Mouse (Mus musculus): ENCODE results near the gene Gfod2.

The Gfod2 gene

DNA sequence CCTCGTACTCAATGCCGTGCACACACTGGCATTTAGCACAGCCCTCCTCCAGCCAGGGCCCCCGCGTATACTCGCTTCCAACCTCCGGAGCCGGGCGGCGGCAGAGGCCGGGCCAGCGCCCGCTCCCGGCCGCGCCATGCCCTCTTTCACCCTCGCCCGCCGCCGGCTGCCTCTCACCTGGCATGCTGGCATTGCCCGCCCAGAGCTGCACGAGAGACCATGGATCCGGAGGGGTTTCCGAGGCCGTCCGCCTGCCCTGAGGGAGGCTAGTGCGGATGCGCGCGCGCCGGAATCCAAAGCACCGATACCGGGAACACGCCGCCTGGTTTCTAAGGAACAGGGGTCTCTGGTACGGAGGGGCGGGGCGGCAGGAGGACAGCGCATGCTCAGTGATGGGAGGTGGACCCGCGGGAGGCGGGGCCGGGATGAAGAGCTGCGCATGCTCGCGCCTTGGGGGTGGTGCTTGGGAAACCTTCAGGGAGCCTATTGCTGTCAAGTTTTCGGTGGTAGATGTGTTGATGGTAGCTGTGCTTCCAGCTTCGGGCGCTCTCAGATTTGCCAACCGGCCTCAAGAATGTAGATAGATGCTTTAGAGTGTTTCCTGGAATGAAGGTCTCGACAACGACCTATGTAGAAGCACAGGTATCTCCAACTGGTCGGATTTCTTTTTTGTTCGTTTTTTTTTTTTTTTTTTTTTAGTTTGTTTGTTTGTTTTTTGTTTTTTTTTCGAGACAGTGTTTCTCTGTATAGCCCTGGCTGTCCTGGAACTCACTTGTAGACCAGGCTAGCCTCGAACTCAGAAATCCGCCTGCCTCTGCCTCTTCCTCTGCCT lies at the start of gene Gfod2:
Gfod2 (minus strand) TSS at position 388 of the 832 bp plus-strand sequence.
- in situ Hi-C loops (cut with MboI; ENCODE audit: unreplicated experiment in 2 of 2), result no loop called here

DNA sequence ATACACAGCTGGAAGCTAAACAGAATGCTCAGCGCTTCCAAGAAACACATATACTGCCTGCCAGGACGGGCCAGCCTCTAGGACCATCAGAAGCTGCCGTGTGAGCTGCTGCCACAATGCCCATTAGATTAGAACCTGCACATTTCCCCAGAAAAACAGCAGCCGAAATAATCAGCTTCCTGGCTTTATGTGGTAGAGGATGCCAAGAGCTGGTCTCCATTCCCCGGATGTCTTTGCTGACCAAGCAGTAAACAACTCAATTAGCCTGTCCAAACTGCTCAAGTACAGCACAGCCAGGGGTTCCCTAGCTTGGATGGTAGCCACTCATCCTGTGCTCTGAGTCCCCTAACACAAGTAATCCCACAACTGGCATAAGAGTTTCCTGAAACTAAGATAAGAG lies 49.3 kb upstream of the Gfod2 start:
- in situ Hi-C loops (cut with MboI; ENCODE audit: unreplicated experiment in 2 of 2), result no loop called here

DNA sequence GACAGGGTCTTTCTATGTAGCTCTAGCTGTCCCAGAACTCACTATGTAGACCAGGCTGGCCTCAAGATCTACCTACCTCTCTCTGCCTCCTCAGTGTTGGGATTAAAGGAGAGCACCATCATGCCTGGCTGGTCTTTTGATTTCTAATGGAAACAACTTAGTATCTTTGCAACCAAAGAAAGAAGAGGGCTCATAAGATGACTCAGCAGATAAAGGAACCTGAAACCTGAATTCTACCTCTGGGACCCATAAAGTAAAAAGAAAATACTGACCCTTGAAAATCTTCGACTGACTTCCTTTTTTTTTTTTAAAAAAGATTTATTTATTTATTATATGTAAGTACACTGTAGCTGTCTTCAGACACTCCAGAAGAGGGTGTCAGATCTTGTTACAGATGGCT lies 47.5 kb upstream of the Gfod2 start:
- in situ Hi-C loops (cut with MboI; ENCODE audit: unreplicated experiment in 2 of 2), result no loop called here

DNA sequence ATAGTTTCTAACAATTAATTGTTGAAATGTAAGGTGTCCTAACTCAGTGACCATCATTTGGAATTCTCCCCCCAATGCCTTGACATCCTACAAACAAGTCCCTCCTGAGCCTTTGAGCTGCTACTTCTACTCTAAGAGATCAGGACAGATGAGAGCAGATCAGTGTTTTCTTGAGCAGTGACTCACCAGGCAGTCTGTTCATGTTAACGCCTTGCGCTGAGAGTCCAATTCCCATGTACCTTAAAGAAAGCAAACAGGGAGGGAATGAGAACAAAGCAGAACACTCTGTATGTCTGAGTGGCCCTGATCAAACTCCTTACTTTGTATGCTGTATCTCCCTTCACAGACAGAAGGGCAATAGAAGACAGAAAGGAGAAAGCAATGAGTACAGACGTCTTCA lies 46.9 kb upstream of the Gfod2 start:
- in situ Hi-C loops (cut with MboI; ENCODE audit: unreplicated experiment in 2 of 2), result no loop called here

DNA sequence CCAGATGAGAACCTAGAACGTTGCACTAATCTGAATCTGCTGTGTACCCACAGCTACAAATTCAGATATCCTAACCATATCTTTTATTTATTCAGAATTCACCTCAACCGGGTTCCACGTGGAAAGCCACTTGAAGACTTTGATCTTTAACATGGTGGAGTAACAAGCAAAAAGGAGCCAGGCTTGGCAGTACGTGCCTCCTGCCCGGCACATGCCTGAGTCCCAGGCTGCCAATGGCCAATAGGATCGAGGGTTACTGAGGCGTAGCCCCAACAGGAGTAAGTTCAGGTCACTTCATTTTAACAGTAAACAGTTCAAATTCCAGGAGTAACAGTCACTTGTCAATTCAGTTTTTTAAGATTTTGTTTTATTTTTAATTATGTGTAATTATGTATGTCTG lies 46.3 kb upstream of the Gfod2 start:
- in situ Hi-C loops (cut with MboI; ENCODE audit: unreplicated experiment in 2 of 2), result no loop called here

DNA sequence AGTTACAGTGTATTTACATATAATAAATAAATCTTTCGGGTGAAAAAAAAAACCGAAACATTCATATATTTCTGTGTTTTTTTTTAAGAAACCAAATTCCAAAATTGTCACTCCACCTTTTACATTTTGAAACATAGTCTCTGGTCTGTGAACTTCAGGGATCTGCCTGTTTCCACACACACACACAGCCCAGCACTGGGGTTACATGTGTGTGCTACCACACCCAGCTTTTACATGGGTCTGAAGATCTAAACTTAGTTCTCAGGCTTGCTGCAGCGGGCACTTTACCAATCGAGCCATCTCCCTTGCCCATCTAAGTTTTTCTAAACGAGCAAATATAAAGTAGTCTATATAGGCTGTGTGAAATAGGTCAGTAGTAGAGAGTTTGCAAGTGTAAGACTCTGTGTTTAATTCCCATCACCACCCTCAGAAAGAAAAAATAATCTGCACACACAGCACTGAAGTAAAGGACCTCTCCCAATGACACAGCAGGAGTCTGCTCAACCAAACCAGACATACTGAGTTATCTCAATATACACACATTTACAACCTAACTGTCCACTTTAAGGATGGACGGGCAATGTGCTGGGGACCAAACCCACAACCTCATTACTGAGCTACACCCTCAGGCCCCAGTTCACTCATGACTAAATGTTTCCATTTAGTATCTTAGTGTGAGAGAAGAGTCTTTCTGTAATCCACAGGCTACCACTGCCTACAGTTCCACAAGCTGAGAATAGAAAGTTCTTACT lies 42.9 kb upstream of the Gfod2 start:
- in situ Hi-C loops (cut with MboI; ENCODE audit: unreplicated experiment in 2 of 2), result no loop called here

DNA sequence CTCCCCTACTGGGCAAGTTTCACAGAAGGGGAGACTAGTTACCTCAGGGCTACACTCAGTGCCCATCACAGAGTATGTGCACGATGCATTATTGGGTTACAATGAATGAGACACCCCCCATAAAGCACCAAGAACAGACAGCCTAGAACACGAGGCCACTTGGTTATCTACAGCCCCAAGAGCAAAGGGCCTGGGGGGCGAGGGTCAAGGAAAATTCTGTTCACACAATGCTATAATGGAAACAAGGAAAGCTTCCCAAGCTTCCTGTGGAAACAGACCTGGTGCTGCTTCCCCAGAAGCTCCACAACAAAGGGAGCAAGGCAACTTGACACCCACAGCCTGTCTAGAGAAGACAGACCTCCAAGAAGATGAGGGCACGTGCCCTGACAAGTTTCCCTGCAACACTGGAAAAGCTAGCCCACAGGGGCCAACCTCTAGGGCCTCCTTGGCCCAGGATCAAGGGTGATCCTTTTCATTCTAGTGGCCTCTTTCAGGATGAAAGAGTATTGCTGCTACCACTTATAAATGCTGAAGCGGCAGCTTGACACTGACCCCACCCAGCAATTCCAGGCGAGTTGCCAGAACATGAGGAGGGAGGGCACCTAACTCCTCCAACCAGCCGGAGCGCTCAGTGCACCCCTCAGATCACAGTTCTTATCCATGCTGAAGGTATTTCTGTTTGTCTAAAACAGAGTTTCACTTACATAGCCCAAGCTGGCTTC lies 40.8 kb upstream of the Gfod2 start:
- in situ Hi-C loops (cut with MboI; ENCODE audit: unreplicated experiment in 2 of 2), result loop anchor here in 1 of 2 experiments (10.0 kb wide), 1 partner anchor 214 kb away; no protein-coding TSS in a partner anchor

DNA sequence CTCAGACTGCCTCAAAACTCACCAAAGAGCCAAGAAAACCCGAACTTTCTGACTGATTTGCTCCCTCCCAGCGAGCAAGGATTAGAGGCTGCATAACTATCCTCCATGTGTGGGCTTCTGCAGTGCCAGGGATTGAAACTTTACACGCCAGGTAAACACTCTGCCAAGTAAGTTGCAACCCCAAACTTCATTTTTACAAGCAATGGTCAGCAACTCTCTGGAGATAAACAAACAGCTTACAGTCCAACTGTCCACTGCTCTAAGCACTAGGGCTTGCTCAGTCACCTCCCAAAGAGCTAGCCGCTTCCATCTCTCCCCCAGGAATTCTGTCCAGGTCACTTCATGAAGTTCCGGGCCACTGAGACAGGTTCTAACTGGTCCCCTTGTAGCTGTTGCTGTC lies 39.9 kb upstream of the Gfod2 start:
- in situ Hi-C loops (cut with MboI; ENCODE audit: unreplicated experiment in 2 of 2), result loop anchor here in 1 of 2 experiments (10.0 kb wide), 1 partner anchor 214 kb away; no protein-coding TSS in a partner anchor

DNA sequence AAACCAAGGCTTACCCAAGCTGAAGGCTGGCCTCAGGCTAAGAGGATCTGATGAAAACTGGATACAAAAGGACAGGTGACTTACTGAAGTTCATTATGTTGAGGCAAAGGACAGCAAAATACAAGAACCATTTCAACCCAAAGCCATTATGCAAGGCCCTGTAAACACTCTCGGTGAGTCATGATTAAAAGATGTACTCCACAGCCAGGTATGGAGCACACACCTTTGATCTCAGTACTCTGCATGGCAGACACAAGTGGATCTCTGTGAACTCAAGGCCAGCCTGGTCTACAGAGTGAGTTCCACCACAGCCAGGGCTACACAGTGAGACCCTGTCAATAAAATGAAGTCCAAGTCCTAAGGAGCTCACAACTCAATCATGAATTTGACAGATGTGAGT lies 37.3 kb upstream of the Gfod2 start:
- in situ Hi-C loops (cut with MboI; ENCODE audit: unreplicated experiment in 2 of 2), result loop anchor here in 1 of 2 experiments (10.0 kb wide), 1 partner anchor 211 kb away; no protein-coding TSS in a partner anchor

DNA sequence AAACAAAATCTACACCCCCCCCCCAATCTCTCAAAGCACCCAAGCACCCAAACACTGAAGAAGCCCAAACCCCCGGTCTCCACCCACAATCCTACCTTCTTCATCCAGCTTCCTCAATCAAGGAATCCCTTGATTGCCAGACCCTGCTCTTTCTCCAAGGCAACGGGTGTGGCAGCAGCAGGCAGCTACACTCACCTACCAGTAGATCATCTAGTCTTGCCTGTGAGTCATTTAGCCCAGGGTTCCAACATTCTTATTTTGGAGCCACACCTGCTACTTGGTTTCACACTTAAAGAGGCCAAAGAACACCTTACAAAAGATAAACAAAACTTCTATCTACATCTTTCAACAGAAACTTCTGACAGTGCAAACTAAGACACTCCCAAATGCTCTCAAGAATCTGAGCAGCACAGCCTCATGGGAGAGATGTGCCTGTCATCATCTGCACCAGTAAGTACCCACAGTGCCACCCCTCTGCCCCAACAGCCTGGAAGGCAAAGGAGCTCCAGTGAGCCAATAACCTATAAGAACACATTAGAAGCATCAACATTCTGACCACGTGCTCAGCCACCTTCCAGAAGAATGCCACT lies 35.6 kb upstream of the Gfod2 start:
- in situ Hi-C loops (cut with MboI; ENCODE audit: unreplicated experiment in 2 of 2), result loop anchor here in 1 of 2 experiments (10.0 kb wide), 1 partner anchor 209 kb away; no protein-coding TSS in a partner anchor

DNA sequence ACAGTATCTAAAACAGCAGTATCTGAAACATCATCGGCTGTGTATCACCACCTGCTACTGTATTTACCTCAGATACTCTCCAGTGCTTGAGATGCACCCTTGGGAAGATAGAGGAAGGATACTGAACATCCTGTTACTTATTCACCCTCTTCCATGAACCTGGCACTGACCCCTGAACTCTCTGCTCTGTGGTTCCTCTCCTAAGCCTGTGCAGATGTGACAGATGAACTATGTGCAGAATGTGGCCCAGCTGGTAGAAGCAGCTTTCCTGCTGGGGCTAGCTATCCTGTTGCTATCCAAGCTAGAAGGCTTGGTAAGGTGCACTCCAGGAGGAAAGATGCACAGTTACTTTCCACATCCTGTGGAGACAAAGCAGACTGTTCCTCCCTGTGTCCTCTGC lies 34.9 kb upstream of the Gfod2 start:
- in situ Hi-C loops (cut with MboI; ENCODE audit: unreplicated experiment in 2 of 2), result loop anchor here in 1 of 2 experiments (10.0 kb wide), 1 partner anchor 209 kb away; no protein-coding TSS in a partner anchor

DNA sequence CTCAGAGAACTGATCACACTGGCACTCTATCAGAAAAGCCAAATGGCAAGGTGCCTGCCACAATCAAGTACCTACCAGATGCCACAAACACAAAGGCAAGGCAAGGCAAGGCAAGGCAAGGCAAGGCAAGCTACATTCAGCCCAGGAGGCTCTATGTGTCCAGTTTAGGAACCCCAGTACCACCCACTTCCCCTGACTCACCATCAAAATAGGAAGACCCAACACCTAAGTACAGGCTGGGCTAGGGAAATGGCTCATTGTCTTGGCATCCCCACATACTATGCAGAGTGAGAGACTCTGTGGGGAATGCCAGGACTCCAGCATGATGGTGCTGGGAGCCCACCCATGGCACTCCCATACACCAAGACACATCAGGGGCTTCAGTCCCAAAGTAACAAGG lies 31.2 kb upstream of the Gfod2 start:
- in situ Hi-C loops (cut with MboI; ENCODE audit: unreplicated experiment in 2 of 2), result loop anchor here (5.0 to 10.0 kb wide), 2 partner anchors 192 to 205 kb away; no protein-coding TSS in a partner anchor

DNA sequence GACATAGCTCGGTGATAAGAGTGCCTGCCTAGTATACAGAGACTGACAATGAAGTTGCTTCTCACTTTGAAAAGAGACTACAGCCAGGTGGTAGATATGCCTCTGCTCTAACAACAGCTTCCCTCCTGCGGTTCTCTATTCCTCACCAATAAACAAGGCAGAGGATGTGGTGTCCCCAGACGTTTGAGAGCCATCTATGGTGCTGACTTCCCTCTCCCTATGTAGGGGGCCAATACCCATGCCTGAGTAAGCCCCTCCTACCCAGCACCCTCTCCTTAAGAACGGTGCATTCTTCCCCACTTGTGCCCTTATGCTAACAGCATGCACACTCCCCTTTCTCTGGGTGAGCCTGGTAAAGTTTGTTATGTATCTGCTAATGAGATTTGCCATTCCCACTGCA lies 30.5 kb upstream of the Gfod2 start:
- in situ Hi-C loops (cut with MboI; ENCODE audit: unreplicated experiment in 2 of 2), result loop anchor here in 1 of 2 experiments (5.0 kb wide), 1 partner anchor 192 kb away; no protein-coding TSS in a partner anchor

DNA sequence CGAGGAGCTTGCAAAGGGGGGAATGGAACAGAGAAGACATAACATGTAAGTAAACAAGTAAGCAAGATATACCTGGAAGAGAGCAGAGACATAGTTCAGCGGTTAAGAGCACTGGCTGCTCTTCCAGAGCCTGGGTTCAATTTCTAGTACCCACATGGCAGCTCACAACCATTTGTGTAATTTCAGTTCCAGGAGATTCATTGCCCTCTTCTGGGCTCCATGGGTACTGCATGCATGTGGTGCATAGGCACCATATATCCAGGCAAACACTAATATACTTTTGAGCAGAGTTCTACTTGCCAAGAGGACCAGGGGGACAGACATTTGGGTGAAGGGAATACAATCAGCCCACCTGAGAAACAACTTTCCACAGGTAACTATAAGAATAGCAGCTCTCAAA lies 29.8 kb upstream of the Gfod2 start:
- in situ Hi-C loops (cut with MboI; ENCODE audit: unreplicated experiment in 2 of 2), result loop anchor here in 1 of 2 experiments (5.0 kb wide), 1 partner anchor 191 kb away; no protein-coding TSS in a partner anchor

DNA sequence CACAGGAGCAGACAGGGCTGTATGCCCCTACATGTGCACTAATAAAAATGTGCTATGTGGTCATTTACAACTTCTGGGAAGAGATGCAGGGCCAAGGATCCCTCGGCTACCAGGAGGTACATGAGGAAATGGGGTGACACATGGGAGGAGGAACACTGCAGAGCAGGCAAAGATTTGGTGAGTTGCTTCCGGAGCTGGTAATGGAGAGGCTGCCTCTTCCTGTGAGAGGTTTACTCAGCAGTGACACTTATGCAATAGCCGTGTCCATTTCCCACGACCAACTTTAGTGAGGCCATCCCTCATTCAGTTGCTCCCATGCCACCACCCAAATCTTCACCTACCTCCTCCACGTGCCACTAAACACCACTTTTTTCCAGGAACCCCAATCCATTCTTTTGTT lies 21.8 kb upstream of the Gfod2 start:
- in situ Hi-C loops (cut with MboI; ENCODE audit: unreplicated experiment in 2 of 2), result loop anchor here (5.0 kb wide), 2 partner anchors 53 to 63 kb away; no protein-coding TSS in a partner anchor

DNA sequence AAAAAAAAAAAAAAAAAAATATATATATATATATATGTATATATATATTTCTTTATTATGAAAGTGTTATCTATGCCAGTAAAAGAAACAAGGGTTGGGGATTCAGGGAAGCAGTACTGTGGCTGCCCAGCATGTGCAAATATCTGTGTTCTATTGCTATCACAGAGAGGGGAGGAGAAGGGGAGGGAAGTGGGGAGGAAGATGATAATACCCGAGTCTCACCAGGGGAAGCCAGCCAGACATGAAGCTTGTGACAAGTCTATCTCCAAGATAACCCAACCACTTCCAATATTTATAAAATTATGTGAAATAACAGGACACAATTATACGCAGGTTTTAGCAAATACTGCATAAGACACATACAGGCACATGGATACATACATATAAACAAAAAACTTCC lies 19.4 kb upstream of the Gfod2 start:
- in situ Hi-C loops (cut with MboI; ENCODE audit: unreplicated experiment in 2 of 2), result no loop called here

DNA sequence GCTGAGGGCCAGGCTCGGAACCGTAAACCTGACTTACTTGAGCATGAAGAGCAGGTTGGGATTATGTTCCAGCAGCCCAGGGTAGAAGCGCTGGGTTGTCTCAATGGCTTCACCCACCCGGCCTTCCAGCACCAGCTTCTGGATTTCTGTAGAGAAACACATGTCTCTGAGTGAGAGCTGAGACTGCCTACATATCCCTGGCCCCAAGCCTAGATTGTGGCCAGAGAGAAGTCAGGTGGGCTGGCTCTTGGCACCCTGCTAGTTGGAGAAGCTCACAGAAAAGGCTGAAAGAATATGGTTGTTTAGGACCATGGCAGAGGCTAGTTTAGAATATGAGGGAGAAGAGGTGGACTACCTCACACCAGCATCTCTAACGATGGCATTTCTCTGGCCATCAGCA lies 16.0 kb upstream of the Gfod2 start:
- in situ Hi-C loops (cut with MboI; ENCODE audit: unreplicated experiment in 2 of 2), result no loop called here

DNA sequence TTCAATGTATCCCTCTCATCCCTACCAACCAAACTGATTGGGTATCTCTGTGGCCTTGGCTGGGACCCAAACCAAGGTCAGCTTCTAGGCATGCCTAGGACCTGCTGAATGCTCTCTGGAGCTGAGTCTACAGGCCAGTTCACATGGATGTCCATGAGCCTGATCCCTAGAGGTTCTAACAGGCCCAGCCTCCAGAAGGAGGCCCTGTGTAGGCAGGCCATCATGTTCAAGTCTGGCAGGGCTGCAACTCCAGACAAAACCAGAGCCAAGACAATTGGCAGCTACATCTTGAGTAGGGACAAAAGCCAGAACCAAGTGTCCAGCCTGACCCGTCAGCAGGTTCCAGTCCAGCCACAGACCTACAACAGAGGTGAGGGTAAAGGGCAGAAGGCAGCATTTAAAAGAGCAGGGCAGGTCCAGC lies 15.0 kb upstream of the Gfod2 start:
- in situ Hi-C loops (cut with MboI; ENCODE audit: unreplicated experiment in 2 of 2), result no loop called here

DNA sequence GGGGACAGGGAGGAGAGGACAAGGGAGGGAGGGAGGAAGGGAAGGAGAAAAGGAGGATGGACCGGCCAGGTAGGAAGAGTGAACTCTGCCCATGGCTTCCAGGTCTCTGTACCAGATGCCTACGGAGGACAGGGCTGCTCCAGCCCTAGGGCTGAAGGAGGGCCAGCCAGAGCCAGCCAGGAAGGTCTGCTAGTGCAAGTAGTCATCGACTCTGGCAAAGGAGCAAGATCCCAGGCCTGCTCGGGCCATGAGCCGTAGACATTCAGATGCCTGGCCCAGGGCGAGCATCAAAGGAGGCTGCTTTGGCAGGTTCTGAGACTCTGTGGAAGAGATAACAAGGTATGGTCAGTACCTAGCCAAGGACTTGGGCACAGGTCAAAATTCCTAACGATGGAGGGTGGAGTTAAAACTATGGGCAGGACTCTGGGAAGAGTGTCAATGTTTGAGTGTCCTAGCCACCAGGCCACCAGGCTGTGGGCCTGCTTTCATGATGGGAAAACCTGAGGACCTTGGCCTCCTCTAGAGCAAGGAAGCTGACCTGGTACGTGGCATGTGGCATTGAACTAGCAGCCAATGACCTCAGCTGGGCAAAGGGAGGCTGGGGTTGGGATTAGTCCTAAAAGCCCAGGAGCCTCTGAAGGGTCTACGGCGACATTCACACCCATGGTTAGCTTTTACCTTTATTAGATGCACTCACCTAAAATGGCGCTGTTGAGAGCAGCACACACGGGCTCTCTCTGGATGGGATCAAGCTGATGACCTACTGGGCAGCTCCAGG lies 13.1 kb upstream of the Gfod2 start:
- in situ Hi-C loops (cut with MboI; ENCODE audit: unreplicated experiment in 2 of 2), result no loop called here

Measured in v-Abl transformed pro-B cells (cell line).